Mouse (Mus musculus) embryonic facial prominence, embryonic 11.5 days (tissue): ENCODE measurements around the gene Sv2b. TPM values are rescaled to one million over a fixed set of nuclear protein-coding genes. Genes with fewer than 3 reads are reported as not detected.
A peak's percentile ranks its signal among the peaks of the same experiment; 100 is the strongest.
"Not testable (repeated sequence)": the region's sequence is repeated elsewhere in the genome, so short reads cannot be mapped to it uniquely, and the experiment has no call there.

Experiments used
- ATAC-seq: fragments of 200-750 bp; cut with Nextera tagmentation; replicated peaks from 2 replicates; pipeline ENCODE4 v1.8.0; 2017; ENCODE audit warnings: low read depth; ENCODE audit not compliant: insufficient number of reproducible peaks, low FRiP score, low TSS enrichment
- DNase-seq: peaks from one replicate; pipeline ENCODE4 v3.0.0-alpha.2; 2015; ENCODE audit warnings: low spot score
- H3K27ac ChIP-seq: fragments of 300-500 bp; sonication (generic); replicated peaks from 2 replicates; pipeline ENCODE4 v1.5.1; 2014; ENCODE audit warnings: mild to moderate bottlenecking, low read depth, low read length, control low read depth
- H3K27me3 ChIP-seq: fragments of 300-500 bp; sonication (generic); 2 replicates; pipeline ENCODE4 v1.6.1; 2014; ENCODE audit warnings: mild to moderate bottlenecking, low read length, moderate library complexity, mixed read lengths; ENCODE audit not compliant: control insufficient read depth, insufficient read depth
- H3K36me3 ChIP-seq: fragments of 300-500 bp; sonication (generic); replicated peaks from 2 replicates; pipeline ENCODE4 v1.6.1; 2014; ENCODE audit warnings: low read depth, mild to moderate bottlenecking, low read length, moderate library complexity, mixed read lengths; ENCODE audit not compliant: control insufficient read depth, insufficient read depth
- H3K4me1 ChIP-seq: fragments of 300-500 bp; sonication (generic); 2 replicates; pipeline ENCODE4 v1.6.1; 2014; ENCODE audit warnings: low read length, mixed read lengths; ENCODE audit not compliant: control insufficient read depth, insufficient read depth
- H3K4me2 ChIP-seq: fragments of 300-500 bp; sonication (generic); 2 replicates; pipeline ENCODE4 v1.6.1; 2014; ENCODE audit warnings: low read depth, mild to moderate bottlenecking, control low read depth, low read length, moderate library complexity
- H3K4me3 ChIP-seq: fragments of 300-500 bp; sonication (generic); 2 replicates; pipeline ENCODE4 v1.5.1; 2014; ENCODE audit warnings: low read depth, low read length, control low read depth
- H3K9ac ChIP-seq: fragments of 300-500 bp; sonication (generic); replicated peaks from 2 replicates; pipeline ENCODE4 v1.6.1; 2014; ENCODE audit warnings: mild to moderate bottlenecking, control low read depth, low read length
- H3K9me3 ChIP-seq: fragments of 300-500 bp; sonication (generic); replicated peaks from 2 replicates; pipeline ENCODE4 v1.6.1; 2016; ENCODE audit warnings: mild to moderate bottlenecking, low read length, inconsistent platforms, mixed read lengths; ENCODE audit not compliant: control insufficient read depth
- WGBS: fragments of 180-500 bp; shearing (Covaris S2); extraction: QIAGEN DNeasy Blood & Tissue Kit; methylation state at CpG from one replicate; pipeline ENCODE4 v1.1.7; 2014; 5-methylcytosine and 5-hydroxymethylcytosine counted together
- polyA plus RNA-seq: library from polyadenylated mRNA; unstranded; fragments of >200 nt; fragmentation: Nextera tagmentation; extraction: Ambion mirVana; gene quantifications from 2 replicates; pipeline ENCODE4 v1.2.1, GENCODE M21; 2014

Sv2b gene
- polyA plus RNA-seq, 1 experiment from 2014 or later = 0.46 TPM

DNA sequence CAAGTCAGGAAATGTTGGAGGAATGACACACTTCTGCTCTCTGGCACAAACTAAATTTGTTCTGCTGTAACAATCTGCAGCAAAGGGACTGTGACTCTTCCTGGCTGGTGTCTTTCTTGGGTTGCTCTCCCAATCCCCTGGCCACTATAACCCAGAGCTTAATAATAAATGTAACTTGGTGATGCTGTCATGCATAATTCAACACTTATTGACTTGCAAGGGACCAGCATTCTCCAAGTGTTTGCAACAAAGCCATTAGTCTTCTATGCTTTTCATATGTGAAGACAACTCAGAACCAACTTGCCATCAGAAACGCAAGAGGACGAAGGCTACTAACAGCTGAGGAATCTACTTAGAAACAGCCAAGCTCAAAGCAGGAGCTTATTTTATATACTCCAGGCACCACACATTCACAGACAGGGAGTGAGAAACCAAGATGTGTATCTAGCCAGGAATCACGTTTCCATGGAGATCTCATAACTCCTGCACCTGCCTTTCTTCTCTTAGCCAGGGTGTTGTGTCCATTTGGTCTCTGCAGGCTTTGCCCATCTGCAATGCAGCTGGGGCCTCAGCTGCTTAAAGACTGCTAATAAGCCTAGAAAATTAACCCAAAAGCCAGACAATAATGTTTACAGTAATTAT lies 19.8 kb upstream of the Sv2b start:
- no peak for ATAC-seq

DNA sequence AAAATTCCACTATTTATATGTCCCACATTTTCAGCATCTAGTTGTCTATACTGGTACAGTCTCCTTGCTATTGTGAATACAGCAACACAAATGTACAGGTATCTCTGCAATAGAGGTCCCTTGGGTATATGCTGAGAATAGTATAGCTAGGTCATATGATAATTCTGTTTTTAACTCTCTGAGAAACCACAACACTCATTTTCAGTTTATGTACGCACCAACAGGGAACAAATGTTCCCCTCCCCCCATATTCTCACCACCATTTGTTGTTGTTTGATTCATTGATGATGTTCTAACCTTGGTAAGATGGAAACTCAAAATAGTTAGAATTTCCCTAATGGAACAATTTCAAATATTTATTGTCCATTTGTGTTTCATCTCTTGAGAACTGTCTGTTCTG lies 16.2 kb upstream of the Sv2b start:
- H3K27ac ChIP-seq = no peak overlapping the region
- no peaks in the 10 kb centered on the region for H3K9me3 ChIP-seq
- no peaks in the 10 kb centered on the region for H3K27me3 ChIP-seq
- no peak overlapping the region for H3K4me2 ChIP-seq
- no peak overlapping the region for H3K9ac ChIP-seq
- ATAC-seq (no peak), DNase-seq (no peak)
- H3K4me3 ChIP-seq = no peak overlapping the region
- H3K4me1 ChIP-seq = no peaks in the 10 kb centered on the region
- no peaks in the 10 kb centered on the region for H3K36me3 ChIP-seq
- WGBS = 86% methylated on average over 1 of the region's 1 CpGs

More for the DNA sequence above, 19.8 kb upstream of the Sv2b start:
- no peaks in the 10 kb centered on the region for H3K9me3 ChIP-seq
- H3K4me1 ChIP-seq = no peaks in the 10 kb centered on the region
- WGBS = 70% methylated on average over 3 of the region's 3 CpGs
- H3K27ac ChIP-seq = no peak overlapping the region
- DNase-seq = peak; percentile 29
- H3K9ac ChIP-seq = no peak overlapping the region
- H3K36me3 ChIP-seq = no peaks in the 10 kb centered on the region
- no peak overlapping the region for H3K4me2 ChIP-seq
- no peaks in the 10 kb centered on the region for H3K27me3 ChIP-seq
- no peak overlapping the region for H3K4me3 ChIP-seq

DNA sequence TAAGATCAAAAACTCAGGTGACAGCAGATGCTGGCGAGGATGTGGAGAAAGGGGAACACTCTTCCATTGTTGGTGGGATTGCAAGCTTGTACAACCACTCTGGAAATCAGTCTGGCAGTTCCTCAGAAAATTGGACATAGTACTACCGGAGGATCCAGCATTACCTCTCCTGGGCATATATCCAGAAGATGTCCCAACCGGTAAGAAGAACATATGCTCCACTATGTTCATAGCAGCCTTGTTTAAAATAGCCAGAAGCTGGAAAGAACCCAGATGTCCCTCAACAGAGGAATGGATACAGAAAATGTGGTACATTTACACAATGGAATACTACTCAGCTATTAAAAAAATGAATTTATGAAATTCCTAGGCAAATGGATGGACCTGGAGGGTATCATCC lies 13.7 kb upstream of the Sv2b start:
- WGBS = 95% methylated on average over 3 of the region's 3 CpGs
- not testable (repeated sequence) for H3K9ac ChIP-seq, DNase-seq, H3K4me3 ChIP-seq, ATAC-seq, H3K36me3 ChIP-seq, H3K4me1 ChIP-seq, H3K9me3 ChIP-seq, H3K27ac ChIP-seq, H3K27me3 ChIP-seq, H3K4me2 ChIP-seq

DNA sequence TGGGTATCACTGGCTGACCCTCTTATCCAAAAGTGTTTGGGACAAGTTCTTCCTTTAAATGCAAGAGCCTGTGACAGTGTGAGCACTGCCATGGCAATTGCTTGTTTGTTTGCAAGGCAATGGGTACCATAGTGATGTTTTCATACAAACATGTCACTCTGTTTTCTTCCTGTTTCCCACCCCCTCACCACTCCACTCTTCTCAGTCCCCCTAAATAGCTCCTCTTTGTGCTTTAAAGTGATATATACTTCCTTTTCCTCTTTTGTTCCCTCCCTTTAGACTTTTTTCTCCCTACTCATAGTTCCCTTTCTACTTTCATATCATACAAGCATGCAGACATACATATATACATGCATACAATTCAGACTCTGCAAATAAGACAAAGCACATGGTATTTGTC lies 10.9 kb upstream of the Sv2b start:
- ATAC-seq (no peak), DNase-seq (no peak)
- Histone ChIP-seq H3K4me3 (no peak overlapping the region), H3K27me3 (no peaks in the 10 kb centered on the region), H3K4me1 (no peaks in the 10 kb centered on the region), H3K9me3 (no peaks in the 10 kb centered on the region), H3K9ac (no peak overlapping the region), H3K4me2 (no peak overlapping the region), H3K36me3 (no peaks in the 10 kb centered on the region), H3K27ac (no peak overlapping the region)

DNA sequence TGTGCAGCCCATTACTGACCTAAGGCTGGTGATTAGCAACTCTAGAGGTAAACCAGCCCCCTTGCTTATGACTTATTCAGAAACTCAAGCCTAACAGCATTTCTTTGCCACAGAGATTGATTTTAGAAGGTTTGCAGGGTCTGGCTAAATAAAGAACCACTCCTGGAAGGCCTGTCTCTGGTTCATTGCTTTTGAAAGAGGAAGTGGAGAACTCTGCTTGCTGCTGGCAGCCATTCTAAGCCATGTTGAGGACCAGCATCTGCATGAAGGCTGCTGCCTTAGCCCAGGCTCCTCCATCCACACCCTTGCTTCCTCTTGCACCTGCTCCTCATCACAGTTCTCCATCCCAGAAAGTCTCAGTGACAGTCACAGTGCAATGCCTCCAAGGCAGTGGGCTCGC lies 9.3 kb upstream of the Sv2b start:
- WGBS = 81% methylated on average over 1 of the region's 1 CpGs

DNA sequence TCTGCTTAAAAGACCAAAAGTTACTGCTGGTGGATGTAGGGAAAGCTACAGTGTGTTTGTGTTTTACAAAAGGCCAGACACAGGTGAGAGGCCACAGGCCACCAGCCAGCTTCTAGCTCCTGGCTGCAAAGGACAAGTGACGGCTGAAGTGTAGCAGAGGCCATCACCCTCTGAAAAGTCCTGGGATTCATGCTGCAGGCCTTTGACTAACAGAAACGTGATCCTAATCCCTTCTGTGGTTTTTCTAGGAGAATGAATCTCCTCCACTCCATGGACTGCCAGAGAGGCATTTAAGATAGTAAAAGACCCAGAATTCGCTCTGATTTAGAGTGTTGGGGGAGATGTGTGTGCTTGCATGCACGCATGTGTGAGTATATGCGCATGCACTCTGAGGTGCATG lies 5.8 kb upstream of the Sv2b start:
- H3K4me3 ChIP-seq = no peak overlapping the region
- H3K36me3 ChIP-seq = no peaks in the 10 kb centered on the region
- H3K9me3 ChIP-seq = no peaks in the 10 kb centered on the region
- no peak for DNase-seq
- H3K9ac ChIP-seq = no peak overlapping the region
- H3K4me2 ChIP-seq = no peak overlapping the region
- 0 out of 2 replicates have a peak, but pooled peaks cover 3% of the 10 kb centered on the region for H3K27me3 ChIP-seq
- ATAC-seq = no peak
- 57% methylated on average over 5 of the region's 5 CpGs for WGBS
- H3K27ac ChIP-seq = no peak overlapping the region
- H3K4me1 ChIP-seq = no peaks in the 10 kb centered on the region

More for the DNA sequence above, 9.3 kb upstream of the Sv2b start:
- Histone ChIP-seq H3K36me3 (no peaks in the 10 kb centered on the region), H3K9me3 (no peaks in the 10 kb centered on the region), H3K27ac (no peak overlapping the region), H3K27me3 (no peaks in the 10 kb centered on the region), H3K9ac (no peak overlapping the region), H3K4me1 (no peaks in the 10 kb centered on the region), H3K4me3 (no peak overlapping the region), H3K4me2 (no peak overlapping the region)
- ATAC-seq (no peak), DNase-seq (no peak)

DNA sequence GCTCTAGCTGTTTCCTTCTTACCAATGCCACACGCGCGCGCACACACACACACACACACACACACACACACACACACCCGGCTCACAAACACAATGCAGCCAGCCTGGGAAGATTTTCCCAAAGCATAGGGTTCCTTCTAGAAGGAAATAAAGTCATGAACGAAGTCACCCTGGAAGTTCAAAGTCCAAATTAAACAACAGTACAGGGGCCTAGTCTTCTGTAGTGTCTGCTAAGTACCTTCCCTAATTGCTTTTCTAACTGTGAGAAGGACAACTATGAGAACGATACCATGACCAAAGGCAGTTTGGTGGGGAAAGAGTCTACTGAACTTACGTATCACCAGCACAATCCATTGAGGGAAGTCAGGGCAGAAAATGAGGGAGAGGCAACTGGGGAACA lies 508 bp upstream of the Sv2b start:
- no peak overlapping the region for H3K27ac ChIP-seq
- 71% methylated on average over 8 of the region's 8 CpGs for WGBS
- no peak overlapping the region for H3K4me3 ChIP-seq
- peaks cover 2% of the 10 kb centered on the region; the same call in 1 of the 2 replicates for H3K4me1 ChIP-seq
- H3K27me3 ChIP-seq = peaks cover 25% of the 10 kb centered on the region
- no peak for DNase-seq
- ATAC-seq = no peak
- H3K9me3 ChIP-seq = no peaks in the 10 kb centered on the region
- no peak overlapping the region for H3K4me2 ChIP-seq
- no peak overlapping the region for H3K9ac ChIP-seq
- H3K36me3 ChIP-seq = no peaks in the 10 kb centered on the region

DNA sequence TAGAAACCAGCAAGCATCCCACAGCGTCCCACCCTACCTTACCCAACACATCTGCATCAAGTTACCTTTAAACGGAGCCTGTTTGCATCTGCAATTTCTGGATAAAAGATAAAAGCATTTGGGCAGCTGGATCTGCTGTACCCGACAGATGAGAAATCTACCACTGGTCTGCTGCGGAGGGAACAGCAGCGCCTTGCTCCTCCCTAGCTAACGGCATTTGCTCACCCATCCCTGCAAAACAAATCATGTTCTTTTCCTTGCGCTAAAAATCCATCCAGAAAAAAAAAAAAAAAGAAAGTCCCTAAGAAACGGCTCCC lies 964 bp downstream of the Sv2b start:
- DNase-seq = no peak
- peaks cover 25% of the 10 kb centered on the region for H3K27me3 ChIP-seq
- no peak overlapping the region for H3K9ac ChIP-seq

More for the DNA sequence above, 964 bp downstream of the Sv2b start:
- Histone ChIP-seq H3K9me3 (no peaks in the 10 kb centered on the region), H3K36me3 (no peaks in the 10 kb centered on the region), H3K4me2 (peak overlapping the region; percentile 94), H3K4me3 (peak overlapping the region; percentile 40), H3K4me1 (peaks cover 2% of the 10 kb centered on the region; the same call in 1 of the 2 replicates), H3K27ac (no peak overlapping the region)
- 6% methylated on average over 8 of the region's 8 CpGs for WGBS
- no peak for ATAC-seq
